Mouse (Mus musculus) embryonic facial prominence, embryonic 12.5 days (tissue): ENCODE measurements at regions not wholly inside any gene's neighbourhood (a gene's known extent, or its start where the extent isn't known, plus 50 kb on each side); places are given as distances from the start of the nearest gene placed in this dataset.

Source experiments
- ATAC-seq: fragments of 200-750 bp; cut with Nextera tagmentation; 2 replicates; pipeline ENCODE4 v1.8.0; 2017; ENCODE audit not compliant: insufficient number of reproducible peaks, insufficient read depth, low FRiP score, low TSS enrichment
- H3K27ac ChIP-seq: fragments of 300-500 bp; sonication (generic); 2 replicates; pipeline ENCODE4 v1.5.1; 2016; ENCODE audit warnings: mild to moderate bottlenecking
- H3K27me3 ChIP-seq: fragments of 300-500 bp; sonication (generic); 2 replicates; pipeline ENCODE4 v1.6.1; 2016; ENCODE audit warnings: mild to moderate bottlenecking, moderate library complexity
- H3K36me3 ChIP-seq: fragments of 300-500 bp; sonication (generic); 2 replicates; pipeline ENCODE4 v1.6.1; 2016; ENCODE audit warnings: mild to moderate bottlenecking
- H3K4me1 ChIP-seq: fragments of 300-500 bp; sonication (generic); 2 replicates; pipeline ENCODE4 v1.6.1; 2016
- H3K4me2 ChIP-seq: fragments of 300-500 bp; sonication (generic); replicated peaks from 2 replicates; pipeline ENCODE4 v1.6.1; 2016; ENCODE audit warnings: mild to moderate bottlenecking, moderate library complexity
- H3K4me3 ChIP-seq: fragments of 300-500 bp; sonication (generic); 2 replicates; pipeline ENCODE4 v1.5.1; 2016; ENCODE audit warnings: mild to moderate bottlenecking
- H3K9ac ChIP-seq: fragments of 300-500 bp; sonication (generic); 2 replicates; pipeline ENCODE4 v1.6.1; 2016; ENCODE audit warnings: mild to moderate bottlenecking, moderate library complexity
- H3K9me3 ChIP-seq: fragments of 300-500 bp; sonication (generic); 2 replicates; pipeline ENCODE4 v1.6.1; 2016; ENCODE audit warnings: mild to moderate bottlenecking, moderate library complexity
- WGBS: fragments of 180-500 bp; shearing (Covaris S2); methylation state at CpG from one replicate; pipeline ENCODE4 v1.1.7; 2016; 5-methylcytosine and 5-hydroxymethylcytosine counted together

GRCm38 (mm10) chr15:59708402-59708801 is 308.0 kb downstream of the 4933412E24Rik start:
- Histone ChIP-seq H3K4me2 (no peak overlapping the region), H3K4me3 (no peak overlapping the region), H3K9ac (no peak overlapping the region), H3K27ac (no peak overlapping the region), H3K36me3 (no peaks in the 10 kb centered on the region), H3K27me3 (no peaks in the 10 kb centered on the region), H3K4me1 (no peaks in the 10 kb centered on the region), H3K9me3 (no peaks in the 10 kb centered on the region)
- ATAC-seq: no peak

GRCm38 (mm10) chr15:59707081-59707480 is 309.3 kb downstream of the 4933412E24Rik start:
- Histone ChIP-seq H3K36me3 (no peaks in the 10 kb centered on the region), H3K9ac (no peak overlapping the region), H3K4me1 (no peaks in the 10 kb centered on the region), H3K27me3 (no peaks in the 10 kb centered on the region), H3K4me3 (no peak overlapping the region), H3K4me2 (no peak overlapping the region), H3K27ac (no peak overlapping the region), H3K9me3 (no peaks in the 10 kb centered on the region)
- no peak for ATAC-seq
- WGBS: 83% methylated on average over 8 of the region's 8 CpGs
